Mouse (Mus musculus) C2C12 (cell line): ENCODE data around the gene Dag1. TPM values are rescaled to one million over a fixed set of nuclear protein-coding genes. Genes with fewer than 3 reads are reported as not detected.

ENCODE experiments used
- H3K27me3 ChIP-seq: one replicate; pipeline ENCODE4 v1.6.1; 2011; ENCODE audit not compliant: control insufficient read depth, insufficient read depth, insufficient read length
- H3K36me3 ChIP-seq: one replicate; pipeline ENCODE4 v1.6.1; 2011; ENCODE audit not compliant: control insufficient read depth, insufficient read depth
- H3K4me3 ChIP-seq: one replicate; pipeline ENCODE4 v1.5.1; 2011; ENCODE audit warnings: mild to moderate bottlenecking, control low read depth; ENCODE audit not compliant: poor library complexity, insufficient read depth, severe bottlenecking
- H3K79me2 ChIP-seq: one replicate; pipeline ENCODE4 v1.6.1; 2011; ENCODE audit not compliant: control insufficient read depth, insufficient read depth
- H3K79me3 ChIP-seq: one replicate; pipeline ENCODE4 v1.6.1; 2011; ENCODE audit warnings: low read depth, control low read depth
- H3ac ChIP-seq: one replicate; pipeline ENCODE3; 2011; ENCODE audit warnings: low read depth; ENCODE audit not compliant: control insufficient read depth, insufficient read length
- CEBPB ChIP-seq: IDR thresholded peaks from one replicate; pipeline ENCODE4 v1.6.1; 2011; ENCODE audit warnings: low read depth, mild to moderate bottlenecking, control low read depth, moderate library complexity
- CTCF ChIP-seq: IDR thresholded peaks from one replicate; pipeline ENCODE4 v1.5.1; 2011; ENCODE audit not compliant: control insufficient read depth, insufficient read depth, insufficient read length
- FOSL1 ChIP-seq: IDR thresholded peaks from one replicate; pipeline ENCODE4 v1.8.0; 2011; ENCODE audit warnings: mild to moderate bottlenecking, low read length; ENCODE audit not compliant: poor library complexity, insufficient read depth, severe bottlenecking
- MAX ChIP-seq: IDR thresholded peaks from one replicate; pipeline ENCODE4 v1.6.1; 2011; ENCODE audit warnings: mild to moderate bottlenecking, control low read depth
- MYOD1 ChIP-seq: IDR thresholded peaks from one replicate; pipeline ENCODE4 v1.6.1; 2011; ENCODE audit warnings: low read depth; ENCODE audit not compliant: control insufficient read depth, insufficient read length
- MYOG ChIP-seq: IDR thresholded peaks from one replicate; pipeline ENCODE4 v1.6.1; 2011; ENCODE audit not compliant: control insufficient read depth, insufficient read length; ENCODE audit errors: extremely low read depth
- USF1 ChIP-seq: IDR thresholded peaks from one replicate; pipeline ENCODE4 v1.6.1; 2011; ENCODE audit warnings: low read depth, mild to moderate bottlenecking, control low read depth, moderate library complexity
- long read RNA-seq, 2 experiments: library from polyadenylated mRNA; unstranded; transcript quantifications; one replicate each; pipeline ENCODE4 v2.0.0; 2019 to 2020
- polyA plus RNA-seq: library from polyadenylated mRNA; unstranded; fragments of >200 nt; fragmentation: generic; extraction: Trizol; gene quantifications from one replicate; pipeline ENCODE4 v1.2.1, GENCODE M21; 2012; ENCODE audit warnings: missing spikeins

Dag1 gene
- polyA plus RNA-seq, result 42.3 TPM
- long read RNA-seq, experiment 1, full-length matches to known transcripts, result 16 of 49 reads
- long read RNA-seq, experiment 1, partial matches to known transcripts, result 0 of 49 reads
- long read RNA-seq, experiment 1, other reads (novel, unspliced or antisense), result 33 of 49 reads
- long read RNA-seq, experiment 2, full-length matches to known transcripts, result 79 of 100 reads
- long read RNA-seq, experiment 2, partial matches to known transcripts, result 0 of 100 reads
- long read RNA-seq, experiment 2, other reads (novel, unspliced or antisense), result 21 of 100 reads

DNA sequence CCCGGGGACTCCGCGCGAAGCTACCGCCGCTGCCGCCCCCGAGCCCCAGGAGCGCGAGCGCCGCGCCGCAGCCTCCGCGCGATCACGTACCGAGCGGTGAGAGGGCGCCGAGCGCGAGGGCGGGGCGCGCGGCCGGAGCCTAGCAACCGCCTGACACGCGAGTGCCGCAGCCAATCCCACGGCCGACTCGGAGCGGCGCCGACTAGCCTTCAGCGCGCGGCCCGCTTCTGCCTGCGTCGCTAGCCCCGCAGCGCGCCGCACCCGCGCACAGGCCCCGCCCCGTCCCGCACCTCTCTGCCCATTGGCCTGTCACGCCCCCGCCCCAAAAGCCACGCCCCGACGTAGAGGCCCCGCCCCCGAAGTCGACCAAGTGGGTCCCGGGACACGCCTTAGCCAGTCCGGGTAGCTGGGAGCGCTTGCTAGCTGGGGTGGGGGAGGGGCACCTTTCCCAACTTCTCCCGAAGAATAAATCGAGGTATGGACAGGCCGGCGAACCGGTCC, at the start of gene Dag1:
Gene Dag1, minus strand, starts transcription at position 269 of the 501 bp plus-strand sequence.
- H3K27me3 ChIP-seq, result no peaks in the 10 kb centered on the region
- peaks cover 44% of the 10 kb centered on the region for H3K79me2 ChIP-seq
- H3K4me3 ChIP-seq, result peak within 1 kb of the TSS; percentile 65
- H3K79me3 ChIP-seq, result peaks cover 20% of the 10 kb centered on the region
- peak within 1 kb of the TSS; percentile 84 for H3ac ChIP-seq
- no peaks in the 10 kb centered on the region for H3K36me3 ChIP-seq
- TF ChIP-seq MYOD1, result no peak
- TF ChIP-seq MYOG, result no peak
- TF ChIP-seq MAX, result no peak
- no peak for TF ChIP-seq FOSL1
- no peak for TF ChIP-seq USF1
- TF ChIP-seq CTCF, result no peak
- TF ChIP-seq CEBPB, result no peak

DNA sequence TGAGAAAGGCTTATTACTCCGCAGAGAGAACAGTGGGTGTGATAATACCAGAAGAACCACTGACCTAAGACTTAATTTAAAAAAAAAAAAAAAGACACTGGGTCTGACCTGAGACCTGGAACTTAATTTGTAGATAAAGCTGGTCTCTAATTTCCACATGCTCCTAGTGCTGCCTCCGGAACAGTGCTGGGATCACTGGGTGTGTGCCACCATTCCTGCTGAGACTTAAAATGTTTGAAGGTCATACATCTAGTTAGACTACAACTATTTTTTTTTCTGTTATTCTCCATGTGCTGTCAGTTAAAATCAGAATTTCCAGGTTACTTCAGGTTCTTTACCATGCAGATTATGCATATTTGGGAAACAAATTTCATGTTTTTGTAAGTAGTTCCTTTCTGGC, 44.4 kb upstream of the Dag1 start:
- peaks cover 19% of the 10 kb centered on the region for H3K36me3 ChIP-seq
- H3ac ChIP-seq, result no peak overlapping the region
- peak overlapping the region; percentile 73 for H3K4me3 ChIP-seq
- peaks cover 94% of the 10 kb centered on the region for H3K79me2 ChIP-seq
- TF ChIP-seq CEBPB, result no peak
- TF ChIP-seq FOSL1, result no peak
- TF ChIP-seq CTCF, result no peak
- no peak for TF ChIP-seq MYOD1
- TF ChIP-seq MAX, result no peak
- TF ChIP-seq USF1, result no peak
- no peak for TF ChIP-seq MYOG
- H3K27me3 ChIP-seq, result no peaks in the 10 kb centered on the region
- H3K79me3 ChIP-seq, result peaks cover 71% of the 10 kb centered on the region

DNA sequence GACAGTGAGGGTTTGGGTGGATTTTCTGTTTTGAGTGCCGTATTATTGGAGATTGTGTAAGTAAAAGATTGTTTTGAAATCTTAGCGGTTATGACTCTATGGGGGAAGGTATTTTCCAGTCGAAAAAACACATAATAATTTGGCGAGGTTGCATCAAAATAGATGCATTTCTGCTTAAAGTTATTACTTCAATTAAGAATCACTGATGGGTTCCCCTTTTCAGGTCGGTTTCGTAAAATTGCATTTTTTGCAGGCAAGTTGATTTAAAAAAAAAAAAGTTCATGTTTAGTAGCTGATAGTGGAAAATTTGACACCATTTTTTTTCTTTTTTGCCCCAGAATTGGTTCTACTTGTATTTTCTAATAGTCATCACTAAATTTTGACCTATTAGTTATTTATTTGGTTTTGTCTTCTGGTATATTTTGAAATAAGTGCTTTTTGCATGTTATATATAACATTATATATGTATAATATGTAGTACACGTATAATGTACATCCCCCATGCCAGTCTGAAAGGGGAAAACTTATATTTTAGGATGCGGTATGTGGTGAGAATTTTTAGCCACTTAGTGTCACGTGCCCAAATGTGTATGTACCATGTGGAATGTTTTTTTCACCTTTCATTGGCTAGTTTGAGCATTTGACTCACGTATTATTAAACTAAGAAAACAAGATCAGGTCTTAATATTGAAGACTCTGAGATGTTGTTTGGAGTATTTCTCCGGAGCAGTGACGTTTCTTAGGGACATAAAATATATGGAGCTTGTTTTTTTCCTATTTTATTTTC, 43.5 kb upstream of the Dag1 start:
- H3ac ChIP-seq, result peak overlapping the region; percentile 88
- H3K79me2 ChIP-seq, result peaks cover 85% of the 10 kb centered on the region
- H3K27me3 ChIP-seq, result no peaks in the 10 kb centered on the region
- peak; percentile 97 for TF ChIP-seq USF1
- TF ChIP-seq CTCF, result no peak
- H3K36me3 ChIP-seq, result peaks cover 22% of the 10 kb centered on the region
- H3K79me3 ChIP-seq, result peaks cover 63% of the 10 kb centered on the region
- peak overlapping the region; percentile 73 for H3K4me3 ChIP-seq

DNA sequence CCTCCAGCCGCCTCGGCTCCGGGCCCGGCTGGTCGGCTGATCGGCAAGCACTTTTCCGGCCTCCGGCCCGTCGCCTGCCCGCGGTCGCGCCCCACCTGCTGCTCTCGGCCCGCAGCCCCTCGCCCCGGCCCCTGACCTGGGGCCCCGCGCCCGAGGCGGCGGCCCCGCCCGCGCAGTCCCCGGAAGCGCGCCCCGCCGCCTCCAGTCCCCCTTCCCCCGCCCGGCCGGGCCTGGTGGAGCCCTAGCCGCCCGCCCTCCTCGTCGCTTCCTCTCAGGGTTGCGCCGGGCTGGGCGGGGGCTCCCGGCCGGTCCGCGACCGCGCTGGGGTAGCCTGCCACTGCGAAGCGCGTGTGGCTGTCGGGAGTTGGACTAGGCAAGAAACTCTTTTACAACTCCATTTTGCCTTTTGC, 42.8 kb upstream of the Dag1 start:
- H3K36me3 ChIP-seq, result peaks cover 22% of the 10 kb centered on the region
- H3K79me3 ChIP-seq, result peaks cover 56% of the 10 kb centered on the region
- no peak for TF ChIP-seq MYOD1
- TF ChIP-seq USF1, result no peak
- TF ChIP-seq FOSL1, result no peak
- no peak for TF ChIP-seq CTCF
- TF ChIP-seq MYOG, result no peak
- TF ChIP-seq CEBPB, result no peak
- TF ChIP-seq MAX, result no peak

DNA sequence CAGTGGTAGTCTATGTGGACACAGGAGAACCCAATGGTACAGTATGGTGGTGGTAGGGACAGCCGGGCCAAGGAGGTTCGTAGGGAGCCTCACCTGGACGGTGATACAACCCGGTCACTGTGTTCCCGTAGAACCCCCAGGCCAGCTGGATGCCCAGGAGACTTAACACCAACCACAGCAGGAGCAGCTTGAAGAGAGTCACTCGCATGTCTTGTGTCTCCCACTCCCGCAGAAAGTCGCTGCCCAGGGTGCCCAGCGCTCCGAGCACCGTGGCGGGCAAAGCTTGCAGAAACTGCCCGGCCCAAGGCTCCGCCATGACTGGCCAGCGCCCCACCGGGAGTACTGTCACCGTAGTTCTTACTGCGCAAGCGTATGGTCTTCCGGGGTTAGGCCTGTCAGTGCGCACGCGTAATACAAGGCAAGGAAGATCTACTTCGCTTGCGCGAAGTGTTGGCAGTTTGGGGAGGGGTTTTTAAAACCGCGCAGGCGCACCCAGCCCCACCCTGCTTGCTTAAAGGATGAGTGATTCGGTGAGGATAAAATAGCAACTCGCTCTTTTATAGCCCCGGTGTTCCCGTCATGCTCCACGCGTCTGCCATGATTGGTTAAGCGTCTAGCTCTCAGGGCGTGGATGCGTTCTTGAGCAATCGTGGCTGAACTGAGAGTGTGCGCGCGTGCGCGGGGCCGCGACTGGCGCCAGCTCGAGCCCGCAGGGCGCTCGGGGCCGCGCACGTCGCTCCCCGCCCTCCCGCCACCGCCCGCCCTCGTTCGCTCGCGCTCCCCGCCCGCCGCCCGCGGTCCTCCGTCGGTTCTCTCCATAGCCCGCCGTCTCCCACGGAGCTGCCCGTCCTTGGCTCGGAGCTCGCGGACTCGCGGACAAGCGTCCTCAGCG, 42.1 kb upstream of the Dag1 start, which contains the start of the genes Rhoa and Tcta:
Gene Rhoa, plus strand, starts transcription at position 501 of the 892 bp plus-strand sequence.
Gene Tcta, minus strand, starts transcription at position 532 of the 892 bp plus-strand sequence.
- H3K79me2 ChIP-seq, result peaks cover 71% of the 10 kb centered on the region
- peaks cover 49% of the 10 kb centered on the region for H3K79me3 ChIP-seq
- H3ac ChIP-seq, result peak within 1 kb of the TSS; percentile 94
- peaks cover 22% of the 10 kb centered on the region for H3K36me3 ChIP-seq
- peak within 1 kb of the TSS; percentile 83 for H3K4me3 ChIP-seq
- H3K27me3 ChIP-seq, result no peaks in the 10 kb centered on the region
- TF ChIP-seq FOSL1 (no peak), USF1 (no peak), CEBPB (peak; percentile 97), MYOG (no peak), MAX (no peak)

More for the DNA sequence above, 42.8 kb upstream of the Dag1 start:
- Histone ChIP-seq H3K27me3 (no peaks in the 10 kb centered on the region), H3K4me3 (peak overlapping the region; percentile 73), H3ac (peak overlapping the region; percentile 88), H3K79me2 (peaks cover 78% of the 10 kb centered on the region)
